ENCODE assay signal across 7 mouse cellular contexts in the genomic region with DNA sequence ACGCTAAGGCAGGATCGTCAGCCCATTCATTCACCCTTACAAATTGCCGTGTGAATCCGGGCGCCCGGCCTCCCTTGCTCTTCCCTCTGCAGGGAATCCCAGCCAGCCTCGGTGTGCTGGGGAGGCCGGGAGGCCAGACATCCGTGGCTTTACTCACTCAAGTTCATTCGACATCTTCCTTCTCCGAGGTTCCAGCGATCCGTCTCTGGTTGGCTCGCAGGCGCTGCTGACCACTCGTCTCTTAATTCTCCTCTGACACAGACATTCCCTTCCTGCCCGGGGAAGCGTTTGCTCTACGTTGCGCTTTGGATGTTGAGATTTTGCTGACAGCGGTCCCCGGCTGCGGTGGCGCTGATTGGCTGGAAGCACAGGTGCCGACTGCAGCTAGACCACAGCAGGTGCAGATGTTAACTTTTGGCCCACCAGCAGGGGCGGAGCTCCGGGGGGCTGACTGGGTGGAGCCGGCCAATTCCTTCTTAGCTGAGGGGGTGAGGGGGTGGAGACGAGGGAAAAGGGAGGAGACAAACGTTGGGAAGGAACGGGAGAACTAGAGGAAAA. TPM values are rescaled to one million over a fixed set of nuclear protein-coding genes. Genes with fewer than 3 reads are reported as not detected.
DNase-seq lines count a peak whose midpoint lies in the region; ATAC-seq and TF ChIP-seq lines count a peak whose summit lies in the region.

A gene (minus strand): TSS at position 380 of the 558 bp plus-strand sequence.

- no peak for ATAC-seq in forebrain, embryonic 12.5 days (ENCODE audit: low FRiP score)
- ATAC-seq in intestine, postnatal 0 days, result no peak
- no peak for ATAC-seq in liver, embryonic 13.5 days (ENCODE audit: low read depth)
- ATAC-seq in neural tube, embryonic 11.5 days (ENCODE audit: insufficient read depth, low FRiP score, low TSS enrichment), result no peak

- peak within 1 kb of the TSS; percentile 68 for H3K4me2 ChIP-seq in forebrain, embryonic 12.5 days
- peak within 1 kb of the TSS; percentile 59 for H3K4me2 ChIP-seq in intestine, postnatal 0 days (replicated peaks; ENCODE audit: low read depth)
- H3K4me2 ChIP-seq in liver, embryonic 13.5 days, result peak within 1 kb of the TSS; percentile 41
- H3K4me2 ChIP-seq in neural tube, embryonic 11.5 days (ENCODE audit: low read depth), result peak within 1 kb of the TSS; percentile 50

- H3K9ac ChIP-seq in forebrain, embryonic 12.5 days, result peak within 1 kb of the TSS; percentile 33
- no peak within 1 kb of the TSS for H3K9ac ChIP-seq in intestine, postnatal 0 days (ENCODE audit: low read depth, low read length)
- H3K9ac ChIP-seq in liver, embryonic 13.5 days, result no peak within 1 kb of the TSS
- H3K9ac ChIP-seq in neural tube, embryonic 11.5 days (ENCODE audit: low read length), result 0 out of 2 replicates have a peak within 1 kb of the TSS, but pooled peaks have one; percentile 26

- 1% methylated on average over 31 of the region's 31 CpGs for WGBS in forebrain, embryonic 12.5 days
- under 1% methylated on average over 31 of the region's 31 CpGs for WGBS in intestine, postnatal 0 days
- WGBS in liver, embryonic 13.5 days (ENCODE audit: insufficient replicate concordance), result 1% methylated on average over 31 of the region's 31 CpGs
- whole genome bisulfite sequencing in neural tube, embryonic 11.5 days, result under 1% methylated on average over 31 of the region's 31 CpGs

- DNase-seq in B cell, adult 2 months, result peak; percentile 36 to 45
- DNase-seq in CD8-positive naive resting alpha-beta T cell, adult 2 months (ENCODE audit: low read depth in 2 of 2, low spot score in 2 of 2), result peak; percentile 13 to 24
- DNase-seq in liver, embryonic 13.5 days, result no peak
- peak; percentile 49 for DNase-seq in neural tube, embryonic 11.5 days (ENCODE audit: low spot score)
- DNase-seq in urinary bladder, adult 2 months (ENCODE audit: low spot score), result peak; percentile 54

- H3K9me3 ChIP-seq in forebrain, embryonic 12.5 days, result no peaks in the 10 kb centered on the region
- H3K9me3 ChIP-seq in intestine, postnatal 0 days (ENCODE audit: control insufficient read depth), result no peaks in the 10 kb centered on the region
- no peaks in the 10 kb centered on the region for H3K9me3 ChIP-seq in liver, embryonic 13.5 days (replicated peaks)
- H3K9me3 ChIP-seq in neural tube, embryonic 11.5 days (ENCODE audit: control insufficient read depth, low read length), result no peaks in the 10 kb centered on the region

- H3K27ac ChIP-seq in forebrain, embryonic 12.5 days, result no peak within 1 kb of the TSS
- H3K27ac ChIP-seq in intestine, postnatal 0 days (ENCODE audit: low read depth, low read length), result no peak within 1 kb of the TSS
- H3K27ac ChIP-seq in liver, embryonic 13.5 days, result no peak within 1 kb of the TSS
- H3K27ac ChIP-seq in neural tube, embryonic 11.5 days (ENCODE audit: low read depth, low read length), result no peak within 1 kb of the TSS

- no peaks in the 10 kb centered on the region for H3K36me3 ChIP-seq in forebrain, embryonic 12.5 days (replicated peaks)
- H3K36me3 ChIP-seq in intestine, postnatal 0 days (ENCODE audit: control insufficient read depth, insufficient read depth), result no peaks in the 10 kb centered on the region
- H3K36me3 ChIP-seq in liver, embryonic 13.5 days, result no peaks in the 10 kb centered on the region
- no peaks in the 10 kb centered on the region for H3K36me3 ChIP-seq in neural tube, embryonic 11.5 days (ENCODE audit: control insufficient read depth, insufficient read depth, low read length)

- peaks cover 57% of the 10 kb centered on the region for H3K4me1 ChIP-seq in forebrain, embryonic 12.5 days
- peaks cover 3% of the 10 kb centered on the region for H3K4me1 ChIP-seq in intestine, postnatal 0 days (replicated peaks; ENCODE audit: control insufficient read depth, insufficient read depth, low read length)
- peaks cover 26% of the 10 kb centered on the region for H3K4me1 ChIP-seq in liver, embryonic 13.5 days (replicated peaks)
- 0 out of 2 replicates have a peak, but pooled peaks cover 13% of the 10 kb centered on the region for H3K4me1 ChIP-seq in neural tube, embryonic 11.5 days (ENCODE audit: control insufficient read depth, insufficient read depth, low read length)

- no peak for TF ChIP-seq CTCF in intestine, postnatal 0 days (IDR thresholded peaks at IDR 0.05; ENCODE audit: low read depth)

- peak within 1 kb of the TSS; percentile 30 for H3K4me3 ChIP-seq in forebrain, embryonic 12.5 days (replicated peaks)
- H3K4me3 ChIP-seq in intestine, postnatal 0 days (ENCODE audit: low read depth, low read length), result peak within 1 kb of the TSS; percentile 21
- no peak within 1 kb of the TSS for H3K4me3 ChIP-seq in liver, embryonic 13.5 days (replicated peaks)
- peak within 1 kb of the TSS; percentile 26 for H3K4me3 ChIP-seq in neural tube, embryonic 11.5 days (ENCODE audit: low read depth, low read length)

- peaks cover 74% of the 10 kb centered on the region for H3K27me3 ChIP-seq in forebrain, embryonic 12.5 days
- H3K27me3 ChIP-seq in intestine, postnatal 0 days (replicated peaks; ENCODE audit: control insufficient read depth, insufficient read depth, low read length), result peaks cover 21% of the 10 kb centered on the region; the same call in 1 of the 2 replicates
- peaks cover 80% of the 10 kb centered on the region for H3K27me3 ChIP-seq in liver, embryonic 13.5 days
- H3K27me3 ChIP-seq in neural tube, embryonic 11.5 days (ENCODE audit: control insufficient read depth, insufficient read depth, low read length), result peaks cover 50% of the 10 kb centered on the region

RNA-seq across cellular contexts. Expression of the gene that starts here (rescaled TPM):
- 1.9 and 2.8 TPM in 2 replicates for polyA plus RNA-seq in forebrain, embryonic 12.5 days (2016; fragmentation: Nextera tagmentation; extraction: Ambion mirVana)
- 0.39 and 0.51 TPM in 2 replicates for polyA plus RNA-seq in intestine, postnatal 0 days (2015; fragmentation: Nextera tagmentation; extraction: Ambion mirVana)
- polyA plus RNA-seq in liver, embryonic 13.5 days (2015; fragmentation: Nextera tagmentation; extraction: Ambion mirVana), result 0.30 and 0.45 TPM in 2 replicates
- polyA plus RNA-seq in neural tube, embryonic 11.5 days (2014; fragmentation: Nextera tagmentation; extraction: Ambion mirVana), result 4.2 and 4.3 TPM in 2 replicates
- polyA plus RNA-seq in urinary bladder, adult 2 months (2012; rRNA removed), result 63.4 and 78.8 TPM in 2 replicates

Comparison
In these comparisons a context has a peak if more than half of its experiments do, and no peak if none do; other contexts are left out.
1. RNA of the gene that starts here (polyA plus RNA-seq): 63.4 to 78.8 TPM in urinary bladder, adult 2 months; 4.2 to 4.3 TPM in neural tube, embryonic 11.5 days, 1.9 to 2.8 TPM in forebrain, embryonic 12.5 days, 0.39 to 0.51 TPM in intestine, postnatal 0 days and 0.30 to 0.45 TPM in liver, embryonic 13.5 days; every median in the first group is over 10 times any median in the second.
2. H3K9ac ChIP-seq: peak in forebrain, embryonic 12.5 days (single experiment) and neural tube, embryonic 11.5 days (single experiment); none in intestine, postnatal 0 days (single experiment) and liver, embryonic 13.5 days (single experiment).
3. Peak in every context shown above with its lines, with median percentiles within 50 percentile points of each other: H3K4me2 ChIP-seq.